Mouse (Mus musculus): ENCODE measurements at regions not wholly inside any gene's neighbourhood (a gene's known extent, or its start where the extent isn't known, plus 50 kb on each side); places are given as distances from the start of the nearest gene placed in this dataset.

DNA sequence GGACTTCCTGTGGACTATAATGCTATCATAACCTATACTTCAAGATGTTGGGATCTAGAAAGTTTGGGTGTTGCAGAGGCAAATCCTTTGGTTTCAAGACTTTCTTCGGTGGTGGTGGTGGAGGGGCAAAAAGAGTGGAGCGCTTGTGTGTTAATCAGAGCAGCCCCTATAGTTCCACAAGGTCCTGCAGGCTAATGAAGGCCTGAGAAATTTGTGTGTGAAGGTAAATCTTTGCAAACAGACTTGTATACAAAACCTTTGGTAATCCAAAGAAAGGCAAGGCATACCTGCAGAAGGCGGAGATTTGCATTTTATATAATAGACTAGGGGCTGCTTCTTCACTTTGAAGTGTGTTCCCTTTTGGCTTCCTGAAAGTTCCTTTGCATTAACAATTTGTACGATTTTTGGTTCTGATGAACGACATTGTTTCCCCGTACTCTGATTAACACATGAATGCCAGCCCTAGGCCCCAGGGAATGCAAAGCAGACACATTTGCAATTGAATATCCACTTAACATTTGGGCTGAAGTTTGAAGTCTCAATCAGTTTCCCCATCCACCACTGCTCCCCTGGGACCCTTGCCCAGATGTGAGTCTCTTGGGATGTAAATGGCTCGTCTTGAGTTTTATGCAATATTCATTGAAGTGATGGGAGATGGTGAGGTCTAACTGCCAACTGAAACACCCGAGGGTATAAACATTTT, 1150.7 kb downstream of the Mrps31 start:
- no peak for TF ChIP-seq MEF2A (IDR thresholded peaks at IDR 0.05; ENCODE audit: borderline replicate concordance, low read depth, low read length)
- no peak for TF ChIP-seq CTCF (conservative IDR thresholded peaks at IDR 0.05 in 1 of 2, IDR thresholded peaks at IDR 0.05 in 1 of 2; ENCODE audit: low read depth in 2 of 2, low read length in 2 of 2)
- no peak for TF ChIP-seq TCF12 (IDR thresholded peaks at IDR 0.05; ENCODE audit: low read depth, low read length)
